Mouse (Mus musculus) layer of hippocampus, postnatal 25 days (tissue): ENCODE results near the gene Hist1h4k. TPM values are rescaled to one million over a fixed set of nuclear protein-coding genes. Genes with fewer than 3 reads are reported as not detected.

ENCODE experiments used
- DNase-seq, 2 experiments: peaks; one replicate each; pipeline ENCODE4 v3.0.0; 2022; ENCODE audit warnings: mixed read lengths in 2 of 2, low spot score in 1 of 2; ENCODE audit errors: extremely low spot score in 1 of 2
- total RNA-seq, 2 experiments: library from RNA; stranded (reverse); gene quantifications; 2 replicates each; pipeline ENCODE4 v1.2.3; 2021

The Hist1h4k gene
- total RNA-seq, 2 experiments from 2014 or later = 272 to 320 TPM

- peak; percentile 30 to 32 for DNase-seq
These were observed 28.8 kb upstream of the Hist1h4k start for GRCm38 (mm10) chr13:21778814-21779766.

- no peak for DNase-seq
These were observed 5.4 kb upstream of the Hist1h4k start for GRCm38 (mm10) chr13:21755707-21756106.

DNA sequence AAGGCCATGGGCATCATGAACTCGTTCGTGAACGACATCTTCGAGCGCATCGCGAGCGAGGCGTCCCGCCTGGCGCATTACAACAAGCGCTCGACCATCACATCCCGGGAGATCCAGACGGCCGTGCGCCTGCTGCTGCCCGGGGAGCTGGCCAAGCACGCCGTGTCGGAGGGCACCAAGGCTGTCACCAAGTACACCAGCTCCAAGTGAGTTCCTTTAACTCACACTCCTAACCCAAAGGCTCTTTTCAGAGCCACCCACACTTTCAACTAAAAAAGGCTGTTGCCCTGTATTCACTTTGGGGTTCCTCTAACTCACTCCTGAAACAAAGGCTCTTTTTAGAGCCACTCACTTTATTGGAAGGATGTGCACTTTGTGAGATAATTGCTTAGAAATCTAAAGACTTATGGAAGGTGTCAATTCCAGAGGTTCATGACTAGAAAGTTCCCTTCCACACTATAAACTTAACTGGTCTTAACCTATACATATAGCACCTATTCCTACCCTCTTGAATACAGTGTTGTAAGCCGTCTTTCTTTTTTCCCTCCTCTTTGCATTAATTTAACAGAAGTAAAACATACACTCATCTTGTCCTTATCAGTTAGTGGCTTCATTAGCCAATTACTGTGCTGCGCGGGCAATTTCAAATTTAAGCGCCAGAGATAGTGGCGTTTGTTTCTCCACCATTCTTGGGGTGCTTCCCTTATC, 4.1 kb upstream of the Hist1h4k start:
- DNase-seq = peak in 1 of 2 experiments; percentile 47

- peak; percentile 32 to 50 for DNase-seq
These were observed 3.4 kb upstream of the Hist1h4k start, which contains the start of the genes Hist1h2ak and Hist1h2bn for GRCm38 (mm10) chr13:21753524-21754285. Gene Hist1h2ak (minus strand): TSS chr13:21753827. Gene Hist1h2bn (plus strand): TSS chr13:21754123.

- DNase-seq = no peak
These were observed 2.8 kb upstream of the Hist1h4k start for GRCm38 (mm10) chr13:21753051-21753523.

- DNase-seq = no peak
These were observed 2.1 kb upstream of the Hist1h4k start for GRCm38 (mm10) chr13:21752356-21752755.

DNA sequence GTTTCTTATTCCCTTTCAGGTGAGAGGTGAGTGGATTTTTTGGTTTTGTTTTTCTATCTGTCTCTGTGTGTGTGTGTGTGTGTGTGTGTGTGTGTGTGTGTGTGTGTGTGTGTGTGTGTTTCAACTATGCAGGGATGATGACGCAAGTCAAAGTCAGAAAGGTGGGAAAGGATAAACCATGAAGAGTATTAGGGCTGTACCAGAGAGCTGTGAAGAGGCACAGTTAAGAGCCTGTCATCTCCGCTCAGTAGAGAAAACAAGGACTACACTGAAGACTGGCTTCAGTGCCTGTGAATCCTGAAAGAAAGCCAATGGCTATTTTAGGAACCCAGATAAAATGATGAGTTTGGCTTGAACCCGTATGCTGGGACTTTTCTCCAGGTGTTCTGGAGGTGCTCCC, 1.5 kb upstream of the Hist1h4k start:
- DNase-seq = no peak

DNA sequence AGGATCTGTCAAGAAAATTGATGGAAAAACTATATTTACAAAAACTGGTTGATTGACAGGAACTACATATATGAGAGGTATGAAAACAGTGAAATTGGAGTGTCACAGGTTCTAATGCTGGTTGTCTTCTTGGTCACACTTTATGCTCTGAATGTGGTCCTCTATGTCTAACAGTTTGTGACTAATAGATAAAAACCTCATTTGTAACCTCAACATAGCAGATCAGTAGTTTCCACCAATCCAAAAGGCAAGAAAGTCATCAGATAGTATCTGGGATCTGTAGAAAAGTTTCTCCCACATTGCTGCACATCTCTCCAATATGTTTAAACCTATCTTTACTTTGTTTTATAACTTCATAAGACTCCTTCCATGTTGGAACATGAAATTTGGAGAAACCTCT, 1.1 kb upstream of the Hist1h4k start:
- no peak for DNase-seq

GRCm38 (mm10) chr13:21749387-21750158, 732 bp downstream of the Hist1h4k start:
- no peak for DNase-seq

- DNase-seq = no peak
These were observed 5.3 kb downstream of the Hist1h4k start for GRCm38 (mm10) chr13:21745006-21745405.

GRCm38 (mm10) chr13:21734906-21735767, 15.2 kb downstream of the Hist1h4k start, which contains the start of gene Hist1h4j:
Gene Hist1h4j (plus strand): TSS chr13:21735064.
- peak; percentile 52 to 69 for DNase-seq

DNA sequence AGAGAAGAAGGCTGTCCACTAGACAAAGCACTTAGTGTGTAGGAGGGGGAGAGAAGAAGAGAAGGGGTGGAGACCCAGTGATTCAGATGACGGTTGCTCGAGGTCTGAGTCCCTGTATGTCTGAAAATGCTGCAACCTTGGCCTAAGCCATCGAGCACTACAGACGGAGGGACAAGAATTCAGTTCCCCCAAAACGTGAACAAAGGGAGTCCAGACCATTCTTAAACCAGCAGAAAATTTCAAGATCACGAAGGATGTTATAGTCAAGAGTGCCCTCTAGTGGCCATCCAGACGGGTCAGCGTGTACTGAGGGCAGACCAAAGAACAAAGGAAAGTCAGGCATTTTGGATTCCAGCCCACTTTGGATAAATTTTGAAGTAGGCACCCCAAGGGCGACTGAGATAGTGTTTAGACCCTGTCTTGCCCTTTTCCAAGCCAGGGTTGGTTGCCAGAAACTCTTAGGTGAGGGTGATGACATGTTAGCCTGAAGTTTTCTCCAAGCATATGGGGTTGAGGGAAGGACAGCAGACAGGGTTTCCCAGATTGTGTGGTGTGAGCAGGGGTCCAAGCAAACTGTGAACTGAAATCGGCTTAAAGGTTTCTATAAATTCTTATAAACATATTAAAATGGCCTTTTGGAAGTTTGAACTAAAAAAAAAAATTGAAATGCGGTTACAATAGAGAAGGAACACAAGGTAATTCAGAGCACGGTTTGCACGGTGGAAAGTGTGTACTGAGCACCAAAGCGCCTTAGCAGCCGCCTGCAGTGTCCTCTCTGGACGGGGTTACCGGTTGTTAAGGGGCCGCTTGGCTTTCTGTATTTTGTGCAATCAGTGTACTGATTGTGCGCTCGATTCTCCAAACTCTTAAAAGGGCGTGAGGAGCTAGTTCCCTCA, 16.0 kb downstream of the Hist1h4k start:
- DNase-seq = peak; percentile 26 to 65

DNA sequence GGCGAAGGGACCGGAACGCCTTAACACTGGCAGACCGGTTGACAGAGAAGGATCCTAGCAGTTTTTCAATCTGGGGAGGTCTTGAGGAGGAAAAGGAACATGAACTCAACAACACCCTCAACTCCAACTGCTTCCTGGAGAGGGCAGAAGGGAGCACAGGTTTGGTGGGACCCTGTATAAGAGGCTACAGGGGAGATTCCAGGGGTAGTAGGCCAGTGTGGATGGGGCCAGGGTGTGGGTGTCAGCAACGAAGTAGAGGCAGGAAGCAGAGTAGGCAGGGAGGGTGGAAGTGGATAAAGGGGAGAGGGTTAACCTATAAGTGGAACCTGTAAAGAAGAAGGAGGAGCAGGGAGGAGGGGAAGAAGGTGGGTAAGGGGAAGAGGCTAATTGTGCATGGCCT, 16.8 kb downstream of the Hist1h4k start:
- DNase-seq = no peak

DNA sequence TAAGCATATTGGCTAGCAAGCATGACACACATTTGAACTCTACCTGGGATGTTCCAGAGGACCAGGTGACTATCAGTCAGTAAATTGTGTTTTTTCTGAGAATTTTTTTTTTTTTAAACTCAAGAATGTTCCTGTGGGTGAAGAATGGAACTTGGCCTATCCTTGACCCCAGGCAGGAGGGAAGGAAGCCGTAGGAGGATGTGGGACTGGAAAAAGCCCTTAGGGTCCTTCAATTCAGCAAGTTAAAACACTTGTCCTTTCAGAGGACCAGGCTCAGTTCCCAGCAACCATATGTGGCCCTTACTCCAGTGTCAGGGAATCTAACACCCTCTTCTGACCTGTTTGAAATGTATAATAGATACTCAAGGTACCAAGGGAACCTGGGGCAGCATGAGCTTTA, 20.8 kb downstream of the Hist1h4k start:
- no peak for DNase-seq

DNA sequence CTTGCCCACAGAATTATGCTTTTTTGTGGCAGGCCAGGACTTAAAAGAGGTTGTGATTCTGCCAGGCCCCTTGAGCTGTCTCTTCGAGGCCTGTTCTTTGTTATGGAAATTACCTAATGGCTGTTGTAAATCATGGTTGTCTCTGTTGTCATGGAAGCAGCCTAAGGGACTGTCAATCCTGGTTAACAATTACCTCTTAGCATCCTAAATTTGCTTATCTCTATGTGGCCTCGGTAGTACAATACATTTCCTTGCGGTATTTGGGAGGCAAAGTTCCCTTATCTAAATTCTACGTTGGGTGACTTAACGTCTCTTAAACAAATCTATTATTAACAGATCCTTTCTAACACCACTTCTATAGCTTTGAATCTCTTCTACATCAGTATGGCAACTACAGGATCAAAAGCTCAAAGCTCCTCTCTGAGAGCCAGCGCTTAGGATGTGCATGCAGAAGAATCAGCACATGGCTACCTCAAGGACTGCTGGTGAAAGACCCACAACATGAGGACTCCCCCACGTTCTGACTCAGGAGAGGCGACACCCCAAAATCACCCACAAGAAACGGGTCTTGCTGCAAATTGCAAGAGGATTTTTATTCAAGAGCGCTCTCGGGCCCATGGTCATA, 22.2 kb downstream of the Hist1h4k start:
- no peak for DNase-seq

DNA sequence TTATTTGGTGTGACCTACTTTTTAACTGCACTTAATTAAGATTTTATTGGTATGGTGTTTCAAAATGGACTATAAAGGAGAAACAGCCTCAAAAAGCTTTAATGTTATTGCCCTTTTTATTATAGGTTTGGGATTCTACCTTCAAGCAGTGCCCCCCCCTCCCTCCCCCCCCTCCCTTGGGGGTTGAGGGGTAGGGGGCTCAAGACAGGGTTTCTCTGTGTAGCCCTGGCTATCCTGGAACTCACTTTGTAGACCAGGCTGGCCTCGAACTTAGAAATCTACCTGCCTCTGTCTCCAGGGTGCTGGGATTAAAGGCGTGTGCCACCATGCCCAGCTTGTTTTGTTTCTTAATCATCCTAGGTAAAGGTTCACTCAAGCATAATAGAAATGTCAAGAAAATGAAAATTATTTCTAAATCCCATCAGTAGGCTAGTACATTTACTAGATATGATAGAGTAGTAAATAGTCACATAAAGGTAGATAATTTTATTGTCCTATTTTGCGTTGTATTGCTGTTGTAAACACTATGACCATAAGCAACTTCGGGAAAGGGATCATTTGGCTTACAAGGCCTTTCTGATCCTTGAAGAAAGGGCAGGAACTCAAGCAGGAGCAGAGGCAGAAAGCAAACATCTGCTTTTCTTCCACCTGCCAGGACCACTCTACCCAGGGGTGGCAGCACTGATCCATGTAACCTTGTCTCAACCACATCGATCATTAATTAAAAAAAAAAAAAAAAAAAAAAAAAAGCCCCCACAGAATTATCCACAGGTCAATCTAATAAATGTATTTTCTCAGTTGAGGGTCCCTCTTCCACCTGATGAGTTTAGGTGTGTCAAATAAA, 27.1 kb downstream of the Hist1h4k start:
- DNase-seq = no peak
